Mouse (Mus musculus) midbrain, embryonic 14.5 days (tissue): Measurements from ENCODE around the gene Poc1a. TPM values are rescaled to one million over a fixed set of nuclear protein-coding genes. Genes with fewer than 3 reads are reported as not detected.

Experiments
- ATAC-seq: fragments of 200-750 bp; cut with Nextera tagmentation; 2 replicates; pipeline ENCODE4 v1.8.0; 2017; ENCODE audit warnings: moderate number of reproducible peaks, moderate library complexity; ENCODE audit not compliant: low FRiP score, low TSS enrichment
- DNase-seq: peaks from one replicate; pipeline ENCODE4 v3.0.0-alpha.2; 2015
- H3K27ac ChIP-seq: fragments of 300-500 bp; sonication (generic); replicated peaks from 2 replicates; pipeline ENCODE4 v1.5.1; 2014; ENCODE audit warnings: mild to moderate bottlenecking, low read depth, low read length, moderate library complexity
- H3K27me3 ChIP-seq: fragments of 300-500 bp; sonication (generic); 2 replicates; pipeline ENCODE4 v1.6.1; 2014; ENCODE audit warnings: low read length, control low read depth, mixed read lengths; ENCODE audit not compliant: control insufficient read depth, insufficient read depth
- H3K36me3 ChIP-seq: fragments of 300-500 bp; sonication (generic); 2 replicates; pipeline ENCODE4 v1.6.1; 2014; ENCODE audit warnings: low read length, control low read depth; ENCODE audit not compliant: control insufficient read depth, insufficient read depth
- H3K4me1 ChIP-seq: fragments of 300-500 bp; sonication (generic); 2 replicates; pipeline ENCODE4 v1.6.1; 2014; ENCODE audit warnings: mild to moderate bottlenecking, antibody characterized with exemption, low read length, control low read depth; ENCODE audit not compliant: control insufficient read depth, insufficient read depth
- H3K4me2 ChIP-seq: fragments of 300-500 bp; sonication (generic); 2 replicates; pipeline ENCODE4 v1.6.1; 2014; ENCODE audit warnings: mild to moderate bottlenecking, low read length, moderate library complexity
- H3K4me3 ChIP-seq: fragments of 300-500 bp; sonication (generic); replicated peaks from 2 replicates; pipeline ENCODE4 v1.5.1; 2014; ENCODE audit warnings: low read depth, low read length
- H3K9ac ChIP-seq: fragments of 300-500 bp; sonication (generic); replicated peaks from 2 replicates; pipeline ENCODE4 v1.6.1; 2014; ENCODE audit warnings: mild to moderate bottlenecking, low read length, moderate library complexity
- H3K9me3 ChIP-seq: fragments of 300-500 bp; sonication (generic); 2 replicates; pipeline ENCODE4 v1.6.1; 2016; ENCODE audit warnings: low read length, control low read depth, mixed read lengths; ENCODE audit not compliant: control insufficient read depth
- WGBS: fragments of 180-500 bp; shearing (Covaris S2); extraction: QIAGEN DNeasy Blood & Tissue Kit; methylation state at CpG from one replicate; pipeline ENCODE4 v1.1.7; 2014; 5-methylcytosine and 5-hydroxymethylcytosine counted together
- polyA plus RNA-seq: library from polyadenylated mRNA; unstranded; fragments of >200 nt; fragmentation: Nextera tagmentation; extraction: Ambion mirVana; gene quantifications from 2 replicates; pipeline ENCODE4 v1.2.1, GENCODE M21; 2014

Poc1a gene
- polyA plus RNA-seq, 1 experiment from 2014 or later = 8.4 TPM

GRCm38 (mm10) chr9:106367001-106367400 lies 86.1 kb downstream of the Poc1a start:
- peak overlapping the region; percentile 76 for H3K4me3 ChIP-seq
- peaks cover 5% of the 10 kb centered on the region; the same call in 1 of the 2 replicates for H3K36me3 ChIP-seq
- H3K27ac ChIP-seq = no peak overlapping the region
- peak overlapping the region; percentile 44 for H3K9ac ChIP-seq
- WGBS = 23% methylated on average over 5 of the region's 5 CpGs
- H3K4me1 ChIP-seq = peaks cover 23% of the 10 kb centered on the region
- no peaks in the 10 kb centered on the region for H3K27me3 ChIP-seq
- no peak for DNase-seq
- H3K9me3 ChIP-seq = no peaks in the 10 kb centered on the region
- ATAC-seq = no peak
- peak overlapping the region; percentile 95 for H3K4me2 ChIP-seq

GRCm38 (mm10) chr9:106367592-106368111 lies 86.8 kb downstream of the Poc1a start:
- peak overlapping the region; percentile 76 for H3K4me3 ChIP-seq
- ATAC-seq (peak; percentile 92), DNase-seq (peak; percentile 97)
- H3K4me1 ChIP-seq = peaks cover 23% of the 10 kb centered on the region
- WGBS = under 1% methylated on average over 36 of the region's 36 CpGs
- H3K9me3 ChIP-seq = no peaks in the 10 kb centered on the region
- H3K9ac ChIP-seq = peak overlapping the region; percentile 88
- peaks cover 10% of the 10 kb centered on the region for H3K36me3 ChIP-seq
- peak overlapping the region; percentile 95 for H3K4me2 ChIP-seq
- H3K27ac ChIP-seq = peak overlapping the region; percentile 97
- no peaks in the 10 kb centered on the region for H3K27me3 ChIP-seq

- Histone ChIP-seq H3K4me2 (peak within 1 kb of the TSS; percentile 95), H3K4me3 (peak within 1 kb of the TSS; percentile 76), H3K9me3 (no peaks in the 10 kb centered on the region), H3K9ac (peak within 1 kb of the TSS; percentile 88), H3K27ac (peak within 1 kb of the TSS; percentile 97), H3K27me3 (no peaks in the 10 kb centered on the region), H3K4me1 (peaks cover 23% of the 10 kb centered on the region), H3K36me3 (peaks cover 16% of the 10 kb centered on the region)
- ATAC-seq = peak; percentile 82
- 0% methylated on average over 47 of the region's 57 CpGs for WGBS
- peak; percentile 95 for DNase-seq
Observed at GRCm38 (mm10) chr9:106368112-106368717, 87.4 kb downstream of the Poc1a start, which contains the start of gene Dusp7. Dusp7 (plus strand) TSS chr9:106368632.

- H3K27me3 ChIP-seq = no peaks in the 10 kb centered on the region
- under 1% methylated on average over 72 of the region's 72 CpGs for WGBS
- peak; percentile 28; the same call in 1 of the 2 replicates for ATAC-seq
- DNase-seq = peak; percentile 84
- peak overlapping the region; percentile 88 for H3K9ac ChIP-seq
- peaks cover 23% of the 10 kb centered on the region for H3K4me1 ChIP-seq
- H3K9me3 ChIP-seq = no peaks in the 10 kb centered on the region
- peak overlapping the region; percentile 97 for H3K27ac ChIP-seq
- H3K4me3 ChIP-seq = peak overlapping the region; percentile 76
- H3K4me2 ChIP-seq = peak overlapping the region; percentile 95
- peaks cover 23% of the 10 kb centered on the region for H3K36me3 ChIP-seq
Observed at GRCm38 (mm10) chr9:106368831-106369501, 88.1 kb downstream of the Poc1a start.

- DNase-seq = peak; percentile 53
- Histone ChIP-seq H3K36me3 (peaks cover 31% of the 10 kb centered on the region), H3K4me1 (peaks cover 23% of the 10 kb centered on the region), H3K9ac (peak overlapping the region; percentile 88), H3K9me3 (no peaks in the 10 kb centered on the region), H3K4me3 (peak overlapping the region; percentile 76), H3K27me3 (no peaks in the 10 kb centered on the region), H3K27ac (peak overlapping the region; percentile 97), H3K4me2 (peak overlapping the region; percentile 95)
- no peak for ATAC-seq
- 9% methylated on average over 11 of the region's 11 CpGs for WGBS
Observed at GRCm38 (mm10) chr9:106369801-106370485, 89.1 kb downstream of the Poc1a start.

- DNase-seq (no peak), ATAC-seq (no peak)
- Histone ChIP-seq H3K4me3 (peak overlapping the region; percentile 76), H3K4me2 (peak overlapping the region; percentile 95), H3K9ac (peak overlapping the region; percentile 88; the same call in 1 of the 2 replicates), H3K27me3 (no peaks in the 10 kb centered on the region), H3K4me1 (peaks cover 23% of the 10 kb centered on the region), H3K9me3 (no peaks in the 10 kb centered on the region), H3K27ac (no peak overlapping the region; the same call in 1 of the 2 replicates), H3K36me3 (peaks cover 35% of the 10 kb centered on the region)
- 88% methylated on average over 30 of the region's 30 CpGs for WGBS
Observed at GRCm38 (mm10) chr9:106370620-106371383, 89.9 kb downstream of the Poc1a start.

GRCm38 (mm10) chr9:106371384-106371671 lies 90.5 kb downstream of the Poc1a start:
- no peak overlapping the region for H3K4me3 ChIP-seq
- no peak for DNase-seq
- WGBS = 79% methylated on average over 6 of the region's 6 CpGs

GRCm38 (mm10) chr9:106371776-106372175 lies 90.9 kb downstream of the Poc1a start:
- peaks cover 23% of the 10 kb centered on the region for H3K4me1 ChIP-seq
- peaks cover 37% of the 10 kb centered on the region for H3K36me3 ChIP-seq
- no peaks in the 10 kb centered on the region for H3K9me3 ChIP-seq
- peak overlapping the region; percentile 15 for H3K4me2 ChIP-seq
- H3K9ac ChIP-seq = no peak overlapping the region
- no peaks in the 10 kb centered on the region for H3K27me3 ChIP-seq
- no peak overlapping the region for H3K27ac ChIP-seq
- ATAC-seq = no peak
- H3K4me3 ChIP-seq = no peak overlapping the region
- DNase-seq = no peak
- 49% methylated on average over 6 of the region's 6 CpGs for WGBS

More at GRCm38 (mm10) chr9:106371384-106371671, 90.5 kb downstream of the Poc1a start:
- Histone ChIP-seq H3K4me1 (peaks cover 23% of the 10 kb centered on the region), H3K27ac (no peak overlapping the region), H3K36me3 (peaks cover 36% of the 10 kb centered on the region), H3K4me2 (peak overlapping the region; percentile 15), H3K9me3 (no peaks in the 10 kb centered on the region), H3K27me3 (no peaks in the 10 kb centered on the region), H3K9ac (no peak overlapping the region)
- ATAC-seq = no peak
